In genomic region chr3:142773538-142774191, GRCm38 (mm10) we compare ENCODE assay signal across 12 mouse cellular contexts. TPM values are rescaled to one million over a fixed set of nuclear protein-coding genes. Genes with fewer than 3 reads are reported as not detected.
DNase-seq lines count a peak whose midpoint lies in the region; ATAC-seq and TF ChIP-seq lines count a peak whose summit lies in the region.
"Had no signal": no experiment of that assay in that cellular context is flagged by ENCODE, and none has a peak within 500 bp of the region (broad histone marks: within the 10 kb centered on the region; RNA-seq: fewer than 3 reads in every experiment).

No protein-coding gene starts in this region.

- H3K4me2 ChIP-seq in liver, postnatal 0 days (ENCODE audit: low read depth, low read length): no peak overlapping the region
- H3K4me2 ChIP-seq: embryonic facial prominence, embryonic 12.5 days; heart, embryonic 13.5 days; hindbrain, embryonic 13.5 days had no signal

- H3K9ac ChIP-seq in liver, postnatal 0 days (replicated peaks): no peak overlapping the region
- H3K9ac ChIP-seq: embryonic facial prominence, embryonic 12.5 days; heart, embryonic 13.5 days; hindbrain, embryonic 13.5 days had no signal

- no peak for ATAC-seq in liver, postnatal 0 days

- H3K27me3 ChIP-seq in liver, postnatal 0 days (ENCODE audit: insufficient read depth, low read length): no peaks in the 10 kb centered on the region
- H3K27me3 ChIP-seq: embryonic facial prominence, embryonic 12.5 days; heart, embryonic 13.5 days; hindbrain, embryonic 13.5 days had no signal

- H3K9me3 ChIP-seq in liver, postnatal 0 days (ENCODE audit: low read length): no peaks in the 10 kb centered on the region
- H3K9me3 ChIP-seq: embryonic facial prominence, embryonic 12.5 days; heart, embryonic 13.5 days; hindbrain, embryonic 13.5 days had no signal

- WGBS in liver, postnatal 0 days (ENCODE audit: insufficient replicate concordance): 60% methylated on average over 4 of the region's 4 CpGs

- H3K4me3 ChIP-seq in layer of hippocampus, adult 2 months: no peak overlapping the region
- H3K4me3 ChIP-seq in liver, postnatal 0 days (ENCODE audit: low read depth, low read length): no peak overlapping the region
- H3K4me3 ChIP-seq: embryonic facial prominence, embryonic 12.5 days; heart, embryonic 13.5 days; hindbrain, embryonic 13.5 days had no signal

- H3K27ac ChIP-seq in layer of hippocampus, adult 2 months: no peak overlapping the region
- no peak overlapping the region for H3K27ac ChIP-seq in liver, postnatal 0 days (ENCODE audit: low read depth)
- H3K27ac ChIP-seq: embryonic facial prominence, embryonic 12.5 days; heart, embryonic 13.5 days; hindbrain, embryonic 13.5 days had no signal

- H3K4me1 ChIP-seq in liver, postnatal 0 days (ENCODE audit: insufficient read depth): peaks cover 18% of the 10 kb centered on the region
- H3K4me1 ChIP-seq: embryonic facial prominence, embryonic 12.5 days; hindbrain, embryonic 13.5 days had no signal

- peak; percentile 72 for TF ChIP-seq CTCF in layer of hippocampus, adult 2 months (conservative IDR thresholded peaks at IDR 0.05)
- peak; percentile 41 for TF ChIP-seq CTCF in liver, postnatal 0 days (IDR thresholded peaks at IDR 0.05; ENCODE audit: low read depth)

- DNase-seq in adrenal gland, postnatal 14 days: peak; percentile 11
- no peak for DNase-seq in adrenal gland, postnatal 25 days
- DNase-seq in layer of hippocampus, adult 2 months (ENCODE audit: low spot score in 2 of 2): no peak
- DNase-seq in layer of hippocampus, adult 11-12 months (ENCODE audit: low spot score): no peak
- peak; percentile 27 for DNase-seq in adipocyte (ENCODE audit: low spot score)
- no peak for DNase-seq in liver, postnatal 0 days
- no peak for DNase-seq in yolk sac, embryonic 10.5 days (ENCODE audit: low spot score)
- no peak for DNase-seq in kidney, adult 11 months
- DNase-seq: cerebellum, postnatal 25 days had no signal

- H3K36me3 ChIP-seq in liver, postnatal 0 days (replicated peaks; ENCODE audit: insufficient read depth, low read length): peaks cover 54% of the 10 kb centered on the region

- TF ChIP-seq EP300 in liver, postnatal 0 days (IDR thresholded peaks at IDR 0.05; ENCODE audit: low read depth): no peak

RNA-seq across cellular contexts. Expression of gene Gtf2b, which starts 8.8 kb away (rescaled TPM):
- total RNA-seq in adrenal gland, postnatal 14 days (2021): 57.3 and 57.5 TPM in 2 replicates
- total RNA-seq in adrenal gland, postnatal 25 days (2021): 64.5 and 64.6 TPM in 2 replicates
- total RNA-seq in layer of hippocampus, adult 2 months (2021): 10 to 100 TPM; 40.7 to 41.4 TPM
- 74.6 and 75.4 TPM in 2 replicates for polyA plus RNA-seq in liver, postnatal 0 days (2015; fragmentation: Nextera tagmentation; extraction: Ambion mirVana)

Comparison
In these comparisons a context has a peak if more than half of its experiments do, and no peak if none do; other contexts are left out.
1. DNase-seq: peak in adrenal gland, postnatal 14 days (single experiment) and adipocyte (single experiment); none in adrenal gland, postnatal 25 days (single experiment), layer of hippocampus, adult 2 months (0 of 2), layer of hippocampus, adult 11-12 months (single experiment), liver, postnatal 0 days (single experiment), yolk sac, embryonic 10.5 days (single experiment) and kidney, adult 11 months (single experiment).